Mouse (Mus musculus) erythroblast, embryonic 14.5 days (primary cell): ENCODE measurements around the gene Fbxw5.

ENCODE experiments used
- GATA1 ChIP-seq: IDR thresholded peaks from 2 replicates; pipeline ENCODE4 v1.6.1; 2012; ENCODE audit warnings: low read length, inconsistent platforms, mixed read lengths
- TAL1 ChIP-seq: IDR thresholded peaks from 3 replicates; pipeline ENCODE4 v1.6.1; 2012; ENCODE audit warnings: low read length, inconsistent platforms, mixed read lengths

GRCm38 (mm10) chr2:25469969-25470368, 30.6 kb upstream of the Fbxw5 start, which contains the start of gene Ptgds:
- TF ChIP-seq TAL1 (no peak), GATA1 (no peak)
